Mouse (Mus musculus) T-helper 1 cell (primary cell): ENCODE measurements around the gene Fbxl2.
"Not testable (repeated sequence)": the region's sequence is repeated elsewhere in the genome, so short reads cannot be mapped to it uniquely, and the experiment has no call there.

Experiments
- in situ Hi-C: fragments of 300-600 bp; cut with MboI, MseI; formaldehyde crosslinking; loops from one replicate; pipeline ENCODE4 v1.15.1; 2025; ENCODE audit warnings: high pct_unique_total_duplicates

Fbxl2 gene

GRCm38 (mm10) chr9:114046028-114046427 lies at the start of gene Fbxl2:
Fbxl2 (minus strand) TSS chr9:114046191.
- in situ Hi-C loops, result no loop called here

GRCm38 (mm10) chr9:114094854-114095253 lies 48.9 kb upstream of the Fbxl2 start:
- in situ Hi-C loops, result no loop called here

- in situ Hi-C loops, result not testable (repeated sequence)
Observed at GRCm38 (mm10) chr9:114092188-114092587, 46.2 kb upstream of the Fbxl2 start.

- in situ Hi-C loops, result not testable (repeated sequence)
Observed at GRCm38 (mm10) chr9:114088885-114089284, 42.9 kb upstream of the Fbxl2 start.

- in situ Hi-C loops, result no loop called here
Observed at GRCm38 (mm10) chr9:114087106-114087815, 41.3 kb upstream of the Fbxl2 start.

- in situ Hi-C loops, result no loop called here
Observed at GRCm38 (mm10) chr9:114086422-114086821, 40.4 kb upstream of the Fbxl2 start.

GRCm38 (mm10) chr9:114073681-114074080 lies 27.7 kb upstream of the Fbxl2 start:
- in situ Hi-C loops, result loop anchor here (10.0 kb wide), 1 partner anchor 429 kb away; no protein-coding TSS in a partner anchor

GRCm38 (mm10) chr9:114069372-114069771 lies 23.4 kb upstream of the Fbxl2 start:
- in situ Hi-C loops, result no loop called here

GRCm38 (mm10) chr9:114068494-114069053 lies 22.6 kb upstream of the Fbxl2 start:
- in situ Hi-C loops, result no loop called here

- in situ Hi-C loops, result no loop called here
Observed at GRCm38 (mm10) chr9:114057090-114057796, 11.3 kb upstream of the Fbxl2 start, which contains the start of gene Susd5. Susd5 (plus strand) TSS chr9:114057140.

GRCm38 (mm10) chr9:114052866-114053265 lies 6.9 kb upstream of the Fbxl2 start:
- in situ Hi-C loops, result no loop called here

GRCm38 (mm10) chr9:114052031-114052430 lies 6.0 kb upstream of the Fbxl2 start:
- in situ Hi-C loops, result no loop called here

- in situ Hi-C loops, result no loop called here
Observed at GRCm38 (mm10) chr9:114050778-114051177, 4.8 kb upstream of the Fbxl2 start.

- in situ Hi-C loops, result no loop called here
Observed at GRCm38 (mm10) chr9:114050106-114050505, 4.1 kb upstream of the Fbxl2 start.

GRCm38 (mm10) chr9:114046676-114047075 lies 685 bp upstream of the Fbxl2 start:
- in situ Hi-C loops, result no loop called here

- in situ Hi-C loops, result no loop called here
Observed at GRCm38 (mm10) chr9:114044446-114044845, 1.5 kb downstream of the Fbxl2 start.

- in situ Hi-C loops, result no loop called here
Observed at GRCm38 (mm10) chr9:114042490-114042889, 3.5 kb downstream of the Fbxl2 start.

GRCm38 (mm10) chr9:114040945-114041344 lies 5.0 kb downstream of the Fbxl2 start:
- in situ Hi-C loops, result no loop called here

GRCm38 (mm10) chr9:114026261-114026934 lies 19.6 kb downstream of the Fbxl2 start:
- in situ Hi-C loops, result no loop called here

- in situ Hi-C loops, result no loop called here
Observed at GRCm38 (mm10) chr9:114025846-114026245, 20.1 kb downstream of the Fbxl2 start.

GRCm38 (mm10) chr9:114025182-114025581 lies 20.8 kb downstream of the Fbxl2 start:
- in situ Hi-C loops, result no loop called here

GRCm38 (mm10) chr9:114022141-114022540 lies 23.9 kb downstream of the Fbxl2 start:
- in situ Hi-C loops, result no loop called here
